Mouse (Mus musculus) embryonic facial prominence, embryonic 13.5 days (tissue): Measurements from ENCODE around the gene Ppdpf. TPM values are rescaled to one million over a fixed set of nuclear protein-coding genes. Genes with fewer than 3 reads are reported as not detected.

Experiments
- ATAC-seq: fragments of 200-750 bp; cut with Nextera tagmentation; 2 replicates; pipeline ENCODE4 v1.8.0; 2017; ENCODE audit warnings: low read depth; ENCODE audit not compliant: insufficient number of reproducible peaks, insufficient read depth, low FRiP score, low TSS enrichment
- H3K27ac ChIP-seq: fragments of 300-500 bp; sonication (generic); 2 replicates; pipeline ENCODE4 v1.5.1; 2015; ENCODE audit warnings: moderate library complexity, mild to moderate bottlenecking, inconsistent platforms
- H3K27me3 ChIP-seq: fragments of 300-500 bp; sonication (generic); 2 replicates; pipeline ENCODE4 v1.6.1; 2015; ENCODE audit warnings: mild to moderate bottlenecking, inconsistent platforms
- H3K36me3 ChIP-seq: fragments of 300-500 bp; sonication (generic); 2 replicates; pipeline ENCODE4 v1.6.1; 2015; ENCODE audit warnings: mild to moderate bottlenecking, inconsistent platforms
- H3K4me1 ChIP-seq: fragments of 300-500 bp; sonication (generic); 2 replicates; pipeline ENCODE4 v1.6.1; 2015; ENCODE audit warnings: inconsistent platforms
- H3K4me2 ChIP-seq: fragments of 300-500 bp; sonication (generic); 2 replicates; pipeline ENCODE4 v1.6.1; 2015; ENCODE audit warnings: moderate library complexity, mild to moderate bottlenecking, inconsistent platforms
- H3K4me3 ChIP-seq: fragments of 300-500 bp; sonication (generic); 2 replicates; pipeline ENCODE4 v1.5.1; 2015; ENCODE audit warnings: mild to moderate bottlenecking, inconsistent platforms
- H3K9ac ChIP-seq: fragments of 300-500 bp; sonication (generic); 2 replicates; pipeline ENCODE4 v1.6.1; 2015; ENCODE audit warnings: mild to moderate bottlenecking, inconsistent platforms
- H3K9me3 ChIP-seq: fragments of 300-500 bp; sonication (generic); 2 replicates; pipeline ENCODE4 v1.6.1; 2016; ENCODE audit warnings: inconsistent platforms
- WGBS: fragments of 180-500 bp; shearing (Covaris S2); methylation state at CpG from one replicate; pipeline ENCODE4 v1.1.7; 2015; ENCODE audit warnings: mixed read lengths; 5-methylcytosine and 5-hydroxymethylcytosine counted together
- polyA plus RNA-seq: library from polyadenylated mRNA; unstranded; fragments of >200 nt; fragmentation: Nextera tagmentation; extraction: Ambion mirVana; gene quantifications from 2 replicates; pipeline ENCODE4 v1.2.1, GENCODE M21; 2015

Ppdpf gene
- polyA plus RNA-seq, 1 experiment from 2014 or later: 423 TPM

- H3K27ac ChIP-seq: no peak overlapping the region
- 87% methylated on average over 1 of the region's 1 CpGs for WGBS
- H3K4me1 ChIP-seq: peaks cover 10% of the 10 kb centered on the region
Observed at GRCm38 (mm10) chr2:181153131-181153530, 33.9 kb upstream of the Ppdpf start.

DNA sequence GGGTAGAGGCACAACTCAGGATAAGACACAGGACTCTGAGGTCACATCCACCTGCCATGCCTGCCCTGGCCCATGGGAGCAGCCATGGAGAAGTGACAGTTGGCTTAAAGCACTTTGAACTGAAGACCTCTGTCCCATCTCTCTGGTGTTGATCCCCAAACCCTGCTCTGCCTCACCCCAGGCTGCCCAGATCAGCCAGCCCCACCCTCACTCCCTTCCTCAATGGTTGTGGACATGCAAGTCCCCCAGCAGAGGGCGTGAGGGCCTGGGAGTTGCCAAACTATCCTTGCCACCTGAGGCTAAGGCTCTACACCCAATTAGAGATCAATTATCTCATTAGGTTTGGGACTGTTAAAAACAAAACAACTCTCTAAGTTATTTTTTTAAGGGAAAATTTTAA, 33.2 kb upstream of the Ppdpf start:
- H3K4me1 ChIP-seq: peaks cover 7% of the 10 kb centered on the region
- H3K27ac ChIP-seq: no peak overlapping the region
- no peak overlapping the region for H3K4me3 ChIP-seq
- 7% methylated on average over 1 of the region's 1 CpGs for WGBS
- H3K9me3 ChIP-seq: no peaks in the 10 kb centered on the region
- no peaks in the 10 kb centered on the region for H3K36me3 ChIP-seq
- no peak overlapping the region for H3K9ac ChIP-seq
- peaks cover 96% of the 10 kb centered on the region for H3K27me3 ChIP-seq
- ATAC-seq: no peak
- H3K4me2 ChIP-seq: no peak overlapping the region

More at GRCm38 (mm10) chr2:181153131-181153530, 33.9 kb upstream of the Ppdpf start:
- Histone ChIP-seq H3K4me3 (no peak overlapping the region), H3K27me3 (peaks cover 96% of the 10 kb centered on the region), H3K9me3 (no peaks in the 10 kb centered on the region), H3K36me3 (no peaks in the 10 kb centered on the region), H3K9ac (no peak overlapping the region), H3K4me2 (no peak overlapping the region)
- ATAC-seq: no peak

DNA sequence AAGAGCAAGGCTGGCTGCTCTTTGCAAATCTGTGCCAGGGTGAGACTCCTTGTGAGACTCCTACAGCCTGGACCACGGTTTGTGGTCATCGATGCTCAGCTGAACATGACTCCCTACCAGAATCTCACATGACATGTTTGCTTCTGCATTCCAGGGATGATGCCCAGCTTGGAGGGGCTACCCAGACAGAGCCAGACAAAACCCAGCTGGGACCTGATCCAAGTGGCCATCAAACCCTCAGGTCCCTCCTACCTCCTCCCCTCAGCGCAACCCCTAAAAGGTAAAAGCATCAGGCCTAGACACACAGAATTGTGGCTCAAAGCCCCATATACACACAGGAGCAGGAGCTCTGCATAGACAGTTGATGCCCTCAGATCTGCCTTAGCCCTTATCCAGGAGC, 32.7 kb upstream of the Ppdpf start:
- Histone ChIP-seq H3K9me3 (no peaks in the 10 kb centered on the region), H3K4me2 (no peak overlapping the region), H3K9ac (no peak overlapping the region), H3K4me1 (peaks cover 7% of the 10 kb centered on the region), H3K36me3 (no peaks in the 10 kb centered on the region), H3K27me3 (peaks cover 92% of the 10 kb centered on the region), H3K27ac (no peak overlapping the region), H3K4me3 (no peak overlapping the region)
- ATAC-seq: no peak
- 83% methylated on average over 3 of the region's 3 CpGs for WGBS

DNA sequence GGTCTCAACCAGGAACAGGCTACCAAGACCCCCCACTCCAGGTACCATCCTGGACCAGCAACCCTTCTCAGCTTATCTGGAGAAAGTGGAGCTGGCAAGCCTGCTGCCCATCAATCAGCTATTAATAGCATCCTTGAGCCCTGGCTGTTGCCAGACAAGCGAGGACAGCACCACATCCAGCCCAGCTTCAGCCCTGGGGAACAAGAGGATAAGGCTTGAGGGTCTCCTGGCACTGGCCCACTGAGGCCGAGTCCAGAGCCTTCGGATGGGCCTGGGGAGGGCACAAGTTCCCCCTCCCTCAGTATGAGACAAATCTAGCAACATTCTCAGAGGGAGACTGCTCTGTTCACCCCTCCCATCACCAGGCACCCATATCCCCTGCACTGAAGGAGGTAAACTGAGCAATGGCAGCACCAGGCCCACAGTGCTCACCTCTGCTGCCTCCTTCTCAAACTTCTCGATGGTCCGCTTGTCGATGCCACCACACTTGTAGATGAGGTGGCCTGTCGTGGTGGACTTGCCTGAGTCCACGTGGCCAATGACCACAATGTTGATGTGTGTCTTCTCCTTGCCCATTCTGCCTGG, 32.1 kb upstream of the Ppdpf start:
- no peaks in the 10 kb centered on the region for H3K36me3 ChIP-seq
- H3K9ac ChIP-seq: no peak overlapping the region
- peaks cover 86% of the 10 kb centered on the region for H3K27me3 ChIP-seq
- no peak overlapping the region for H3K4me3 ChIP-seq
- no peak overlapping the region for H3K27ac ChIP-seq
- peaks cover 7% of the 10 kb centered on the region for H3K4me1 ChIP-seq
- H3K9me3 ChIP-seq: no peaks in the 10 kb centered on the region
- ATAC-seq: no peak
- H3K4me2 ChIP-seq: no peak overlapping the region
- 80% methylated on average over 8 of the region's 8 CpGs for WGBS

- H3K27me3 ChIP-seq: peaks cover 77% of the 10 kb centered on the region
- no peak for ATAC-seq
- no peak overlapping the region for H3K9ac ChIP-seq
- H3K4me3 ChIP-seq: no peak overlapping the region
- H3K36me3 ChIP-seq: no peaks in the 10 kb centered on the region
- no peaks in the 10 kb centered on the region for H3K9me3 ChIP-seq
- no peak overlapping the region for H3K27ac ChIP-seq
- peaks cover 7% of the 10 kb centered on the region for H3K4me1 ChIP-seq
- WGBS: 67% methylated on average over 4 of the region's 4 CpGs
- H3K4me2 ChIP-seq: no peak overlapping the region
Observed at GRCm38 (mm10) chr2:181155801-181156200, 31.2 kb upstream of the Ppdpf start.

DNA sequence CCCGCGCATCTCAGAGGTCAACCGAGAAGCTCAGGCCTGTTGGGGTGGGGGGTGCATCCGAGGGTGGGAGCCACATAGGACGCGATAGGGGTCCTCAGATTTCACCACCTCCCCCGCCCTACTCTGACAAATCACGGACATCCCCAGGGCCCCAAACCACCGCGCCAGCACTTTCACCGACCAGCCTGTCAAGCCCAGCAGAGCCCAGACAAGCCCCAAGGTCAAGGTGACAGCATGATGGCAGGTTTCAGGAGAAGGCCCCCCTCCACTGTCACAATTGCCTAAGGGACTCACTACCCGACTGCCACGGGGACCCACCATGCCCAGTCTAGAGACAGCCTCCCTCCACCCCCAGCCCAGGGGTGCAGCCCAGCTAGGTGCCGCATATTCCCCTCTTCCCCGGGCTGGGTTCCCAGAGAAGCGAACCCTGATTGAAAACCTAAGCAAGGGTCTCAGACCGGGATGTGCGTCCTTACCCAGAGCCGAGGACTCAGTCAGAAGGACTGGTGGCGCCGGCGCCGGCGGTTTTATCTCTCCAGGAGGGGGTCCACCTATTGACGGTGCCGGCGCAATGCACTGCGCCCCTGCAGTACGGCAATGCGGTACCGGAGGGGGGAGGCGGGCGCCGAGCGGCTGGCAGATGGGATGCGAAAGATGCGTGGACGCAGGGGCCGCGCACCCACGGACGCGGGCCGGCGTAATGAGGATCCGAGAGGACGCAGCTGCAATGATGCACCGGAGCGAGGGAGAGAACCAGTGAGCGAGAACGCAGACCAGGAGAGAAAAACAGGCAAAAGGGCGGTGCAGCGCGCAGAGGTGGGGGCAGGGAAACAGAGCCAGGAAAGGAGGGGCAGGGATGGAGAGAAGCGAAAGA, 30.6 kb upstream of the Ppdpf start, which contains the start of gene Eef1a2:
Gene Eef1a2, minus strand, starts transcription at position 767 of the 874 bp plus-strand sequence.
- H3K9ac ChIP-seq: peak within 1 kb of the TSS; percentile 32; the same call in 1 of the 2 replicates
- H3K9me3 ChIP-seq: no peaks in the 10 kb centered on the region
- peak within 1 kb of the TSS; percentile 39 for H3K4me3 ChIP-seq
- H3K4me1 ChIP-seq: peaks cover 7% of the 10 kb centered on the region
- H3K27me3 ChIP-seq: peaks cover 71% of the 10 kb centered on the region
- no peak for ATAC-seq
- no peaks in the 10 kb centered on the region for H3K36me3 ChIP-seq
- WGBS: 3% methylated on average over 55 of the region's 55 CpGs
- peak within 1 kb of the TSS; percentile 63 for H3K4me2 ChIP-seq
- H3K27ac ChIP-seq: no peak within 1 kb of the TSS

DNA sequence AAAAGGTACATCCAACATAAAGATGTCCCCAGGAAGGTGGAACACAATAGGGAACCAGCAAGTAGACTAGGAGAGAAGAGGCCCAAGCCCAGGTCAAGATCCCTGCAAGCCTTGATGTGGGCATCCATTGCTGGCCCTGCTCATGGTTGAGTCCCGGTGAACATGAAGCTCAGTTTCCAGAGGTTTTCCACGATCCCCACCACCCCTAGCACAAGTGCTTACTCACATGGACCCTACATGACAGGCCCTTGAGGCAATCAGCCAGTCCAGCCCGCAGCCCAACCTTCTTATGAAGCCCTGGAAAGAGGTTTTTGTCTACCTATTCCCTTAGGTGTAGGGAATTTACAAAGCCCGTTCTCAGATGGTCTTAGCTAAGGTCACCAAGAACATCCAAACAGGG, 29.9 kb upstream of the Ppdpf start:
- WGBS: 71% methylated on average over 4 of the region's 4 CpGs
- no peak overlapping the region for H3K27ac ChIP-seq
- H3K9me3 ChIP-seq: no peaks in the 10 kb centered on the region
- ATAC-seq: no peak
- peak overlapping the region; percentile 39; the same call in 1 of the 2 replicates for H3K4me3 ChIP-seq
- no peak overlapping the region for H3K9ac ChIP-seq
- H3K36me3 ChIP-seq: no peaks in the 10 kb centered on the region
- peaks cover 7% of the 10 kb centered on the region for H3K4me1 ChIP-seq
- peak overlapping the region; percentile 63; the same call in 1 of the 2 replicates for H3K4me2 ChIP-seq
- peaks cover 64% of the 10 kb centered on the region for H3K27me3 ChIP-seq

DNA sequence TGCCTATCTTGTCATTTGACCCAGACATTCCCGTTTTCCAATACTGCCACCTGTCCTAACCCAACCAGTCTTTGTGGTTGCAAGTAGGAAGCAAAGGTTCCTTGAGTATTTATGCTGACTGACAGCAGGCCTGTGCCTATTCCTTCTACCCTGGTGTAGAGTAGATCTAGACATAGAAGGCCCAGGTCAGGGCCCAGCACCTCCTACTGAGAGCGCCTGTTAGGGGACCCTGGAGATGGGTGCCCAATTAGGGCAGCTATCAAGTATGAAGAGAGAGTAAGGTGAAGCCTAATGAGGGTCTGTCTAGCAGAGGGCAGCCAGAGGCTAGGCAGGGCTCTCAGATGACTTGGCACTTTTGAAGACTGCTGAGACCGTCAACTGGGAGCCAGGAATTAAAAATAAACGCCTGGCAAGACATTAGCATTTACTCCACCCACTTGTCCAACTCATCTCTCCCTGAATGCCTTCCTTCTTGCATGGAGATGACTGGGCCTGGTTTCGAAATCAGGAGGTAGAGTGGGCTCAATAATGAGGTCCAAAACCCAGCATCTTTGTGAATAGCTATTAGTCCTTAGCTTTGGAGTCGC, 29.2 kb upstream of the Ppdpf start:
- no peak overlapping the region for H3K4me2 ChIP-seq
- peaks cover 61% of the 10 kb centered on the region for H3K27me3 ChIP-seq
- no peak overlapping the region for H3K27ac ChIP-seq
- H3K4me1 ChIP-seq: peaks cover 7% of the 10 kb centered on the region
- H3K36me3 ChIP-seq: no peaks in the 10 kb centered on the region
- 81% methylated on average over 6 of the region's 6 CpGs for WGBS
- H3K9ac ChIP-seq: no peak overlapping the region
- H3K9me3 ChIP-seq: no peaks in the 10 kb centered on the region
- ATAC-seq: no peak
- H3K4me3 ChIP-seq: no peak overlapping the region

DNA sequence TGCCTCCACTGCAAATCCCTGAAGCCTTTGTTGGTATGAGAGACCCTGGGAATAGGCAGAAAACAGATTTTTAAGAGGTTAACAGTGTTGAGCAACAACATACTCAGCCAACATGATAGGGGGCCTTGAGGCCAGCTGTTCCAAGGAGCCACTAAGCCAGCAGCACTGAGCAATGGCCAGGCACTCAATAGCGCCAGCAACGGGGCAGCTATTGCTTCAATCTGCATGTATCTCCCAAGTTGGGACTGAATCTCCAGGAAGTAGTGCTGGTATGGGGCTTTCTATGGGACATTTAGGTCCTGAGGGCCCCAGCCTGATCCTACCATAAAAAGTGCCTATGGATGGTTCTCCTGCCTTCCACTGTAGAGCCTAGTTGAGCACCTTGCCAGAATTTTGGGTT, 28.6 kb upstream of the Ppdpf start:
- no peaks in the 10 kb centered on the region for H3K36me3 ChIP-seq
- H3K4me2 ChIP-seq: no peak overlapping the region
- peaks cover 7% of the 10 kb centered on the region for H3K4me1 ChIP-seq
- no peak overlapping the region for H3K27ac ChIP-seq
- ATAC-seq: no peak
- WGBS: 87% methylated on average over 2 of the region's 2 CpGs
- H3K27me3 ChIP-seq: peaks cover 55% of the 10 kb centered on the region
- H3K4me3 ChIP-seq: no peak overlapping the region
- no peaks in the 10 kb centered on the region for H3K9me3 ChIP-seq
- H3K9ac ChIP-seq: no peak overlapping the region

GRCm38 (mm10) chr2:181159091-181159514, 27.9 kb upstream of the Ppdpf start:
- H3K36me3 ChIP-seq: no peaks in the 10 kb centered on the region
- H3K4me2 ChIP-seq: no peak overlapping the region
- H3K4me3 ChIP-seq: no peak overlapping the region
- WGBS: 49% methylated on average over 7 of the region's 7 CpGs
- no peak overlapping the region for H3K9ac ChIP-seq
- no peak overlapping the region for H3K27ac ChIP-seq
- H3K4me1 ChIP-seq: peaks cover 7% of the 10 kb centered on the region
- H3K27me3 ChIP-seq: peaks cover 49% of the 10 kb centered on the region
- ATAC-seq: no peak
- H3K9me3 ChIP-seq: no peaks in the 10 kb centered on the region

- H3K9ac ChIP-seq: no peak overlapping the region
- 2% methylated on average over 2 of the region's 2 CpGs for WGBS
- no peak overlapping the region for H3K4me3 ChIP-seq
- no peak overlapping the region for H3K27ac ChIP-seq
- no peak for ATAC-seq
- no peaks in the 10 kb centered on the region for H3K9me3 ChIP-seq
- peaks cover 42% of the 10 kb centered on the region for H3K27me3 ChIP-seq
- no peaks in the 10 kb centered on the region for H3K36me3 ChIP-seq
- peaks cover 7% of the 10 kb centered on the region for H3K4me1 ChIP-seq
- no peak overlapping the region for H3K4me2 ChIP-seq
Observed at GRCm38 (mm10) chr2:181159771-181160170, 27.3 kb upstream of the Ppdpf start.
